Mouse (Mus musculus): ENCODE data around the gene Wipf1.

Gene Wipf1

GRCm38 (mm10) chr2:73380298-73380975 is 149.1 kb downstream of the Wipf1 start:
- no peak for DNase-seq

GRCm38 (mm10) chr2:73379656-73380055 is 149.9 kb downstream of the Wipf1 start:
- DNase-seq = no peak

All from lung, postnatal 10 days (tissue).